Mouse (Mus musculus) adrenal gland, adult 8-10 months (tissue): ENCODE measurements around the gene Itgb1bp1. TPM values are rescaled to one million over a fixed set of nuclear protein-coding genes. Genes with fewer than 3 reads are reported as not detected.

Experiments
- DNase-seq: peaks from one replicate; pipeline ENCODE4 v3.0.0; 2022
- total RNA-seq, 4 experiments: library from RNA; stranded (reverse); gene quantifications; 2 replicates each; pipeline ENCODE4 v1.2.4; 2022

Itgb1bp1 gene
- total RNA-seq, 4 experiments from 2014 or later: 74.6 to 123 (median 85.2) TPM

DNA sequence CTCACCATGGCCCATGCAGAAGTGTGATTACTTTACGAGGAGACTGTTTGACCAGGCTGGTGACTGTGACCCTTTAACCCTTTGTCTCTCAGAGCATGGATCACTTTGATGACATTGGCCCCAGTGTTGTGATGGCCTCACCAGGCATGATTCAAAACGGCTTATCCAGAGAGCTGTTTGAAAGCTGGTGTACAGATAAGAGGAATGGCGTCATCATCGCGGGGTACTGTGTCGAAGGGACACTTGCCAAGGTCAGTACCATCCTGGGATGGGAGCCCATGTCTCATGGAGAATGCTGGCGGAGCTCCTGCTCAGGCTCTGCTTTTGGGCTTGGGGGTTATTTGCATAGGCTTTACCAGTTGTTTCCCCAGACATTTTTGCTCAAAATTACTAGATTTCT is 15.2 kb upstream of the Itgb1bp1 start:
- DNase-seq: peak; percentile 69

DNA sequence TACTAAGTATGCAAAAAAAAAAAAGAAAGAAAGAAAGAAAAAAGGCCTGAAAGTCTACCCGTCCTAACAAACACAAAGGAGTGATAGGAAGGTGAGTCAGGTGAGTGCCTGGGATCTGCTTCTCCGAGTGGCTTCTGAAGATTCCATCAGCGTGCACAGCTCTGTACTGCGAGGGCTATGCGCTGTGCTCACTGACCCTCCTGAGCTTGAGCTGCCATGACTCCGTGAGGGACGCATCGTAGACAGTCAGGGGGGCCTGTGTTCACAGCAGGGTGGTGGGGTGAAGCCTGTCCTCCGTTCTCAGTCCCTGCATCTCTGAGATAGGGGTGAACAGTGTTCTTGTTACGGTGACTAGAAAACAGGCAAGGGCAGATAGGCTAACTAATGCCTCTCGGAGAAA is 12.8 kb upstream of the Itgb1bp1 start:
- DNase-seq: no peak

DNA sequence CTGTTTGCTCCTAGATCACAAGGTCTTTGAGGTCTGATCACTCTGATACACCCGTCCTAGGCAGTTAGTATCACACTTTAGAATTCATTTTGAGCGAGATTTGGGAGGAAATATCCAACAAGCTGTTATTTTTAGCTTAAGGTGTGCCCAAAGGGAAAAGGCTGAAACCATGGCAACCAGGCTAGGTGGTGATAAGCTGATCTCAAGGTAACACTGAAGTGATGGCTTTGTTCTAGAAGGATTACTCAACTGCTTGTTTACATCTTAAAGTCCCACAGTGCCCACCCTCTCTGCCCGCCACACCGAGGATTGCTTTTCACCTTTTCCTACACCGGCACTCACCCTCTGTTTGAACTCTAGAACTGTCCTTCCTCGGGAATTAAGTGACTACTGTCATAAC is 3.6 kb upstream of the Itgb1bp1 start:
- DNase-seq: no peak

DNA sequence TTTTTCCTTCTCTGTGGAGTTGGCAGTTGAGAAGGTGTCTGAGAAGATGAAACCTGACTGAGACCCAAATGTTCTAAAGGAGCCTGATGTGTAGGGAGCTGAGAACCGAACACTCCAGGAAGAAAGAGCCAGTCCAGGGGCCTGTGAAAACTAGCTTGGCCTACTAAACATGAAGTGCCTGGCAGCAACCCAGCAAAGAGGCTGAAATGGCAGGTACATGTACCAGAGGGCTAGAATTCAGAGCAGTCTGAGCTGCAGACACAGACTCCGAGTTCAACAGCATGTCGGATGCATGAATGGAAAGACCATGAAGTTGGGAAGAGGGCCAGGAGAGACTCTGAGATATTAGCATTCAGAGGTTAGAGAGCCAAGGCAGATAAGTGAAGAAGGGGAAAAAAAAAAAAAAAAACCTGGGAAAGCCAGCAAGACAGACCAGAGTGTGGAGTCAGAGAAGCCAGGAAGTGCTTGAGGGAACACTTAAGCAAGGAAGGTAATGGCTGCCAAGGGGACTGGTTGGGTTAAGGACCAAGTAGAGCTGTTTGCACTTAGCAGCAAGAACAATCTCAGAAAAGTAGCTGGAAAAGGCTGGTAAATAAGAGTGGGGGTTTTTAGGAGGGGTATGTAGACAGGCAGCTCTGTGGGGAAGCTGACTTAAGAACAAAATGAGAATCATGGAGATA is 2.8 kb upstream of the Itgb1bp1 start:
- DNase-seq: no peak

DNA sequence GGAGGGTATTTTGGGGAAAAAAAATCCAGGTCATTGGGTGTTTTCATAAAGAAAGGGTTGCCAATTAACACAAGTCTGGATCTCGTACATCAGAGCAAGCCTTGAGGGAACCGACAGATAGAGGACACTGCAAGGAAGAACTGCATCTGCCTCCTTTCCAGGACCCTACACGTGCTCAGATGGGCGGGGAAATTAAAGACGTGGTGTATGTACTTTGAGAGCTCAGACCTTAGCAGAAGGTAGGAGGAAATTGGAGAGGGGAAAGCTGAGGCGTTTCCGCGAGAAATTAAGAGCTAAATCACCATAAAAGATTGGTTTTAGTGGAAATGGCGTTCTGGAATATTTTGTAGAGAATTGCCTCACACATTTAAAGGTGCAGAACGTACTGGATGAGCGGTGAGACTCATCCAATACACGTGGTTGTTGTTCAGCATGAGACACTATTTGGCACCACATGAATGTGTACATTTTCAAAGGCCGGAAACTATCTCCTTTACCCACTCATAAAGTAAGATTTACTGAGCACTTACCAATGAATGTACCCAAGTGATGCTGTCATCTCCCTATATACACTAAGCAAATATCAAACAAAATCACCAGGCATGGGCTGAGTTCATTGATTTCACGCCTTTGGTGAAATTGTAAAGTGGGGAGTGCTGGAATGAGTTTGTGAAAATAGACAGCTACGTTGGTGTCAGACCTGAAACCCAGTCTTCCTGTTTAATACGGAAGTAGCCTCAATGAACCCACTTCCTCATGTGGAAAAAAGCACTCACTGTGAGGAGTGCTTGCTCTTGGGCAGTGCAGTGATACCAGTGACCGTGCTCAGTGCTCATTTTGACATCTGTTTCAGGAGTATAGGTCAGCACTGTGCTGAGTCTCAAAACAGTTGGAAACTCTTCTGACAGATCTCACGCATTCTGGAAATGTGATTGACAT is 897 bp upstream of the Itgb1bp1 start:
- no peak for DNase-seq

DNA sequence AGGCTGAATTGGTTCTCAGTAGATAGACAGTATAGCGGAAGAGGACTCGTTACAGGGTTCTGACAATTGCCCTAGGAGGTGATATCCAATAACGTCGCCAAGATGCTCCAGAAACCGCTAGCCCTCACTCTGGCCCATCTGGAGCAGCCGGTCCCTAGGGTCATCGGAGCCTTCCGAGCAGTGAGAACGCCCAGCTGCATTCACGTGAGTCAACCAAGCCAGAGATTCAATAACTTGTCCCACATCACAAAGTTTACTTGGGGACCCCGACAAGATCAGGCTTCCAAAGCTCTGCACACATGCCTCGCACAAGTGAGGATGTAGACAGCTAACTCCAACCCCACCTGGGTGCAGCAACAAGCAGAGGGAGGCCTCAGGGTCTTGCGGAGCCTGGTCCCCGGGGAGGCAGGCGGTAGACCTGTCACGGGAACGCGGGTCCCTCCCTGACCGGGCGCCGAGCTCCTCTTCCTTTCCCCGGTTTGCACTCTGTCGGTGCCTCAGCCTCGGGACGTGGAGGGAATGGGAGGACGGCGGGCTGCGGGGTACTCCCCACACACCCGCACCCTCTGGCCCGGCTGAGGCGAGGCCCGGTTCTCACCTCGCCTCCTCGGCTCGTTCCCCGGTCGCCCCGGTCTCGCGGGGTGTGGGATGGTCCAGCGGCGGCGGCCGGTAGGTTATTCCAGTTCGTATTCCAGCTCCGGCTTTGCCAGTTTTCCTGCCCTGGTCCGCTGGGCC is 409 bp downstream of the Itgb1bp1 start:
- DNase-seq: no peak

DNA sequence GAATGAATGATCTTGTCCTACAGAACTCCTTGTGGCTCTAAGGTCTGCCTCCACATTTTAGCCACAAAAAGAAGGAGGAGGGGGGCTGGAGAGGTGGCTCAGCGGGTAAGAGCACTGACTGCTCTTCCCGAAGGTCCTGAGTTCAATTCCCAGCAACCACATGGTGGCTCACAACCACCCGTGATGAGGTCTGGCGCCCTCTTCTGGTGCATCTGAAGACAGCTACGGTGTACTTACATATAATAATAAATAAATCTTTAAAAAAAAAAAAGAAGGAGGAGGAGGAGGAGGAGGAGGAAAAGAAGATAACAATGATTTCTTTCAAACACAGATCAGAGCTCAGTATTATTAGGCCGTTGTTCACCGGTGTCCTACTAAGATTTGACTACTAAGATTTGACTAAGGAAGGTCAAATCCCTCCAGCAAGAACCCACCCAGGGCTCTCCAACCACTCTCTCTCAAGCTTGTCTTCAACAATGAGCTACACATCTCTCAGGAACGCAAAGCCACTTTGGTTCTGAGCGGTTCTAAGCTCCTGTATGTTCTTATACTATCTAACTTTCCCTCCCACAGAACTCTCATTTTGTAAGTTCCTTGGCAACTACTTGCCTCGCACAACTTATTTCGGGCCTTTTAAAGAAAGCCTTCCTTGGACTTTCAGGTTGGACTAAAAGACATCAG is 1.2 kb downstream of the Itgb1bp1 start, which contains the start of gene Cpsf3:
Gene Cpsf3 (plus strand): TSS at position 631 of the 681 bp plus-strand sequence.
- no peak for DNase-seq

DNA sequence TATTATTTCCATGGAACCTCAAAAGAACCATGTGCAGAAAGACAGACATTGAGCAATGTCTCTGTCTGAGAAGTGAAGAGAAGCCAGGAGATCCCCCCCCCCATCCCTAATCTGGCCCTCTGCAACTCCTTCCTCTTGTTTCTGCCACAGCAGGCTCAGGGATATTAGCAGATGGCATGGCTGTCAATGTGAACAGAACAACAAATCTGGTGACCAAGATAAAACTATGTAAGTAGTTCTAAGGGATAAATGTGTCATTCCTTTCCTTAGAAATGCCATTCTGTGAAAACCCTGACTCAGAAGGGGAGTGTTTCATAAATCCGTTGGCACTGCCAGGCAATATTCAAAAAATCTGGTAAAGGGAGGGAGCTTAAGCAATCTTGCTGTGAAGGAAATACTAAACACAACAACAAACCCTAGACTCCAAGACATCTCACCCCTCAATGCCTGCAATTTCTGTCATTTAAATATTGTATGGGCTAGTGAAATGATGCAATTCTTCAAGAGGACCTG is 8.7 kb downstream of the Itgb1bp1 start:
- DNase-seq: no peak

DNA sequence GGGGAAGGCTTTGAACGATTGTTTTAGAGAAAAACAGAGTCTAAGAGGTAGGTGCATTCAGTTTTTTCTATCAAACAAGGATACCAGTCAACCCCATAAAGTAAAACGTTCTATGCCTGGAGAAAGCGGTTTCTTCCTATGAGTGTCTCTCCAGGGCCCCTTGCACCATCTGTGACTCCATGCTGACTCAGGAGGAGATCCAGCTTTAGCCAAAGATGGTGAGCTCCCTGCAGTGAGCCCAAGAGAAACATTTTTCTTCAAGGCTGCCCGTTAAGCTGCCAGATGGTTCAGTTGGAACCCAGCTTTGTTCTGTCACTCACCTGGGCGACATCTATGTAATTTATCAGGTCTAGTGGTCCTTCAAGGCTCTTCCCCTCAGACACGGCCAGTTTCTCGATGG is 11.6 kb downstream of the Itgb1bp1 start:
- DNase-seq: no peak

DNA sequence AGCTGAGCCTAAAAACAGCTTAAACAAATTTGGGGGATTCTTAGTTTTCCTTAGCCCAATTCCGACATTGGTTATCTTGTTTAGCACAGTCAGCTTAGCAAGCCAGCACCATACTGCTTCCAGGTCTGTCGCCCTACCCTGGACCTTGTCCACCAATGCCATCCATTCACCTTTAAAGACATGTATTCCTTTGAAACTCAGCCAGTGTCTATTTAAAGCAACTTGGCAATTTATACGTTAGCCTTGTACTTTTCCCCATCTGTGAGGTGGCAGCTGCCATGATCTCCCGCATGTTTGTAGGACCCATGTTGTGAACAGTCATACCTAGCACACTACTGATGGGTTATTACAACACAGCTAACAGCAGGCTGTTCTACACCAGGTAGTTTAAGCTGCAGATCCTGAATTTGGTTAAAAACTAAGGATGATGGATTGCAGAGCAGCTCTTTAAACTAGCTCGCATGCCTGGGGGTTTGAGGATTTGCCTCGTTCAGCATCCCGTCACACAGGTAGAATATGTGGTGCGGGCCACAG is 17.9 kb downstream of the Itgb1bp1 start:
- no peak for DNase-seq

DNA sequence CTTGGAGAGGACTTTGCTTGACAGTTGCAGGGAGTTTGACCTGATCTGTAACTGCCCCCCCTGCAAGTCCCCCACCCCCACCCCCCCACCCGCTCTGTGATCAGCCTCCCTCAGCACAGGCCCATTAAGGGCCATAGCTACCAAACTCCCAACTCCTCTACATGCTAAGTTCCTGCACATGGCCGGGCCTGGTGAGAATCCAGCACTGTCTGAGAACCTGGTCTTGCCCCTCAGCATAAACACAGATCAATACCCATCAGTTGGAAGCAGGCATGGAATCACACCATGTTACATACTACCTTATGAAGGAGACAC is 19.3 kb downstream of the Itgb1bp1 start:
- no peak for DNase-seq

DNA sequence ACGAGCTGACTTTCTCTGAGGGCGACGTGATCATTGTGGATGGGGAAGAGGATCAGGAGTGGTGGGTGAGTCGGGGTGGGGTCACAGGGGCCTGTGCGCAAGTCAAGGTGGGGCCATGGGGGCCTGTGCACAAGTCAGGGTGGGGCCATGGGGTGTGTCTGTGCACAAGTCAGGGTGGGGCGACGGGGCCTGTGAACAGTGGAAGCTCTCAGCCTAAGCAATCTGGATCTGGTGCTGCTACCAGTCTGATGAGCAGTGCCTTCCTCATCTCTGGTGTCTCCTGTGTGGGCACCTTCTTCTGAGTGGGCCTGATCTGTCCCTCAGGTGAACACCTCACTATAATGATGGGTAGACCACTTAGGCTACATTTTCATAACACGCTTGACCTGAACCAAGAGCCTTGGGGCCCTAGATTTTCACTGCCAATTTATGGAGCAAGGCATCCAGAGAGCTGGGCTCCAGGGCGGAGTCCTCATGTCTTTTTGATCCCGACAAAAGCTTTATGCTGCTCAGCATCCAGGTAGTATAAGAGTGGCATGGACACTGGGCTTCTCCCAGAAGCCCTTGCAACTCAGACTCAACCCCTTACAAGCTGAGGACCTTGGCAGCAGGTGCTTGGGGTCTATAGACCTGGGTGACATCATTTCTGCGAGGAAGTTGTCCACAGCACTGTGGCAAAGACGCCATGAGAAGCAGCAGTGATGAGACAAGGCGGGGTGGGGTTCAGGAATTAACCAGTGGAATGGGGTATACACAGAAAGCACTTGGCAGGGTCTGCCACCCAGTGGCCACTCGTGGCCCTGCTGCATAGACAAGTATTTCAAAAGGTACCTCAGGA is 19.9 kb downstream of the Itgb1bp1 start:
- peak; percentile 42 for DNase-seq

DNA sequence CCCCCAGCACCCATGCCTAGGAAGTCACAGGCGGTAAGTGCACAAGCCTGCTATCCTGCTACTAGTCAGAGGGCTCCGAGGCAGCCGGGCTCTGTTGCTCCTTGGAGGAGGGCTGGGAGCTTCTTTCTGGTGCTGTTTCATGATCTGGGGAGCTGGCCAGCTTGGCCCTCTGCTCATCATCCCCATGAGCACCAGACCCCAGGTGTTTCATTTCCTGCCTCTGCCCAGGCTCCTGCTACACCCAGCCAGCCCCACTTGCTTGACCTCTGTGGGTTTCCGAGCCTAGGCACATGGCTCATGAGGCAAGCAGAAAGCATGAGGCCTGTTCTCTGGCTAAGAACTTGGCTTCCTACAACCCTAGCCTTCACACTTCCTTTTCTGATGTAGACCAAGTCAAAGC is 20.6 kb downstream of the Itgb1bp1 start:
- no peak for DNase-seq

DNA sequence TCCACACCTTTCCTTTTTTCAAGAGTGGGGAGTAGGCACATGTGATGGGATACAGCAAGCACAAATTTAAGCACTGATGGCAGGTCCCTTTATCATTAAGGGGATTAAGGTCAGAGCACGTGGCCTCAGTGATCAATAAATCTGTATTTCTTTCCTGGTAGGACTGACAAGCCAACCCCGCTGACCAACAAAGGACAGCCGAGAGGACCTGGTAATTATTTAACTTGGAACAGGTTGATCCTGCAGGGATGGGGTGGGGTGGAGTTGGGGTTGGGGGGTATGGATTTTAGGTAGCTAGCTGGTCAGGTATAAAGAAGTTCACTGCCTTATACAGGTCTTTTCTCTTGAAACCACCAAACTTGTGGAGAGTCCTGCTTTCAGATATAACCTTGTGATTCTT is 21.1 kb downstream of the Itgb1bp1 start:
- DNase-seq: no peak

DNA sequence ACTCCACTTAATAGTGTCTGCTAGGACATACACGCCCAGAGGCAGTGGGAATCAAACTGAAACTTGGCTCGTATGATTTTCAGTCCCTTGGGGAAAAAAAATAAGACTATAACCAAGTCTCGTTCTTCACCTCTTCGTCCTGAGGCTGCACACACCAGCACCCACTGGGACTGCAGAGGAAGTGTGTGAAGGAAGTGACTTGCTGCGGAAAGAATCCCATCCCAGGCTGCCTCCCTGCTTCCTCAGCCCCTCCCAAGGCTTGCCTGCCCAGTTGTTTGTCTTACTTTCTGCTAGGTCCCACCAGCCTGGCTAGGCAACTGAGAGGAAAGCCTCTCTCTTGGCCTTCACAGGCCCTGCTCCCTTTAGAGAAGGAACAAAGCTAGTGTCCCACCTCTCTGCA is 21.8 kb downstream of the Itgb1bp1 start:
- peak; percentile 36 for DNase-seq

DNA sequence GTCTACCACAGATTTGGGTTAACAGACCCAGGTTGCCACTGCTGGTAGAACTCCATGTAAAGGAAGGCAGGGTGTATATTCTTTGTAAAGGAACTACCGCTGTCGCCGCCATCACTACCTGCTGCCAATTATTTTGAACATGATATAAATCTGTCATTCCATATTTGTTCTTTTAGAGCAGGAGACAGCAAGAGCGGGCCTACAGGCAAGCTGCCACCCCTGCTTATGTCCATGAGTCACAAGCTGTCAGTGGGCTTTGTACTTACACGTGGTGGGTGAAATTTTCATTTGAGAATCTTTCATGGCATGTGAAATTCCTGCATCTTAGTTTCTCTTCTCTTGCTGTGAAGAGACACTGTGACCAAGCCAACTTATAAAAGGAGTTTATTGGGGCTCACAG is 22.8 kb downstream of the Itgb1bp1 start:
- DNase-seq: no peak

DNA sequence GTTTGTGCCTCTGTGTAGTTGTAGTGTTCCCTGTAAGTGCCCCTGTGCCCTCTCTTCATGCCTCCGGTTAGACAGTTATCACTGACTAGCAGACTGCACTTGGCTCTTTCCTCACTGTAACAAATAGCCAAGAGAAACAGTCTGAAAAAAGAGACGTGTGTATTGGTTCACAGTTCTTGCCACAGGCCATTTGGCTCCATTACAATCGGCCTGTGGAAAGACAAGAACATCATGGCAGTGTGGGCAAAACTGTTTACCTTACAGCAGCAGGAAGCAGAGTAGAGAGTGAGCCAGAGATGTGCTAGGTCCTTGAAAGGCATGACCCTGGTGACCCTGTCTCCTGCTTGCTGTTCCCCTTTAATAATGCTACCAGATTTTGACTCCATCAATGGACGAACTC is 24.6 kb downstream of the Itgb1bp1 start:
- DNase-seq: no peak

DNA sequence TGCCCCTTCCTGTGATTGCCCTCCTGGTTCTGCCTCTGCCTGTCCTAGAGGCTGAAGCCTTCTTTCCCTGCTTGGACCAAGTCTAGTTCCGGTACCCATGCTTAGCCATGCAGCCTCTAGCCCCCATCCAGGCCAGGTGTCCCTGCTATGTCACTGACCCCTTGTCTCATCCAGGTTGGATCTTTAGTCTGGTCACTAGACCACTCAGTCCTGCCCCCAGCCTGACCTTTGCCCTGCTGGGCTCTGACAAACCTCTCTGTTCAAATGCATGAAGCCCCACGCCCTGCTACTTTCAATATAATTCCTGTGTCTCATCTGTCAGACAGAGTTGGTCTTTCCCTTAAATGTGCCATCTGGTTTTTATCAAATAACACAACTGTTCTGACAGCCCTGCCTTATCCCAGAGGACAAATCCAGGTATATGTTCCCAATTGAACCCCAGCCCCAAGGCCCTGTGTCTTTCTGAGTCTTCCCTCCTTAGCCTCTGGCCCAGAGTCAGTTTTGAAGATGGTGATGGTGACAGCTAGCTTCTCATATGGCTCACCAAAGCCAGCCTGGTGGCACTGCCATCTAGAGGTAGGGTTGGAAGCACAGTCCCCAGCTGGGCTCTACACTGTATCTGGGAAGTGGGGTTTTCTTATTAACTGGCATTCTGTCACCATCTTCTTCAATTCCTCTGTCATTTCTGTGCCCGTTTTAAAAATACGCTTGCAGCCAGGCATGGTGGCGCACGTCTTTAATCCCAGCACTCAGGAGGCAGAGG is 25.4 kb downstream of the Itgb1bp1 start:
- no peak for DNase-seq

DNA sequence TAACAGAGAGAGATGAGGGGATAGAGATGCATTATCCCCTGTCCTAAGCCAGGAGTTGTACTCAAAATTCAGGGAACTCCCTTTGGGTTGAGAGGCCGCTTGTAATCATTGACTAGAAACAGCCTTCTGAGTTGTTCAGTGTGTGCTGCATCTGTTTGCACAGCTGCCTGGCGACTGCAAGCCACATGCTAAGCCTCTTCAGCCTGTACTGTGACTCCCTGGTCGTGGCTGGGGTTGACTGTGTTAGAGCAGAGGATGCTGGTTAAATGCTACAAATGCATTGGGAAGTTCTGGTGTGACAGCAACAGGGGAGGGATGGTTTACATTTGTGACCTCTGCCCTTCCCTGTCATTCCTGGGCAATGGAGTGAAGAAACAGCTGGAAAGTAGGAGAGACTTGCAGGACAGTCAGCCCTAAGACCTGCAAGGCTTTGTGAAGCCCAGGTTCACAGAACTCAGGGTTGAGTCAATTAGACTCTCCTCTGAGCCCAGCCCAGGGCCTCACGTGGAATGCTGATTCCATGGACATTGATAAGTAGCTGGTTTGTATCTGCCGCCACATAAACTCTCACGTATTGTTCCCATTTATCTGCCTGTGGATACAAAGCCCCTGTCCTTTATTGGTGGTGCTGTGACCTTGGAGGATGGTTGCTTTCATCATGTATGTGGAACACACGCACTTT is 38.2 kb downstream of the Itgb1bp1 start:
- no peak for DNase-seq
